ENCODE assay signal across 9 mouse cellular contexts in genomic region chr17:43518644-43519409, GRCm38 (mm10). TPM values are rescaled to one million over a fixed set of nuclear protein-coding genes. Genes with fewer than 3 reads are reported as not detected.
DNase-seq lines count a peak whose midpoint lies in the region; ATAC-seq and TF ChIP-seq lines count a peak whose summit lies in the region.
"Had no signal": no experiment of that assay in that cellular context is flagged by ENCODE, and none has a peak within 500 bp of the region (broad histone marks: within the 10 kb centered on the region; RNA-seq: fewer than 3 reads in every experiment).

No protein-coding gene starts in this region.

- TF ChIP-seq EP300 in liver, embryonic 14.5 days (IDR thresholded peaks at IDR 0.05; ENCODE audit: low read depth): no peak

- peaks cover 10% of the 10 kb centered on the region for H3K27me3 ChIP-seq in heart, embryonic 13.5 days (replicated peaks)
- H3K27me3 ChIP-seq in kidney, postnatal 0 days (ENCODE audit: insufficient read depth, low read length): no peaks in the 10 kb centered on the region
- H3K27me3 ChIP-seq in liver, embryonic 14.5 days (ENCODE audit: control insufficient read depth, insufficient read depth, low read length): no peaks in the 10 kb centered on the region
- no peaks in the 10 kb centered on the region for H3K27me3 ChIP-seq in neural tube, embryonic 11.5 days (ENCODE audit: control insufficient read depth, insufficient read depth, low read length)
- H3K27me3 ChIP-seq: embryonic facial prominence, embryonic 12.5 days had no signal

- no peak for TF ChIP-seq POLR2A in bone marrow, adult 2 months (IDR thresholded peaks at IDR 0.05; ENCODE audit: borderline replicate concordance, control insufficient read depth, low read depth, low read length)
- no peak for TF ChIP-seq POLR2A in embryonic fibroblast, embryonic 13.5 days (IDR thresholded peaks at IDR 0.05; ENCODE audit: low read depth, low read length)

- 29% methylated on average over 18 of the region's 18 CpGs for WGBS in bone marrow, adult 2 months
- 23% methylated on average over 18 of the region's 18 CpGs for WGBS in heart, embryonic 13.5 days
- 24% methylated on average over 18 of the region's 18 CpGs for WGBS in kidney, postnatal 0 days
- 26% methylated on average over 18 of the region's 18 CpGs for WGBS in liver, embryonic 14.5 days (ENCODE audit: insufficient replicate concordance)
- WGBS in neural tube, embryonic 11.5 days: 32% methylated on average over 18 of the region's 18 CpGs

- TF ChIP-seq CTCF in bone marrow, adult 2 months (IDR thresholded peaks at IDR 0.05; ENCODE audit: control insufficient read depth, insufficient read depth, low read length): peak; percentile 59
- peak; percentile 8; the same call in 1 of the 2 replicates for TF ChIP-seq CTCF in embryonic fibroblast, embryonic 13.5 days (IDR thresholded peaks at IDR 0.05; ENCODE audit: borderline replicate concordance, insufficient read depth, low read length)
- TF ChIP-seq CTCF in kidney, postnatal 0 days (IDR thresholded peaks at IDR 0.05; ENCODE audit: low read depth): peak; percentile 90
- TF ChIP-seq CTCF in liver, embryonic 14.5 days (IDR thresholded peaks at IDR 0.05; ENCODE audit: low read depth): peak; percentile 69

- H3K4me2 ChIP-seq in heart, embryonic 13.5 days: peak overlapping the region; percentile 36
- H3K4me2 ChIP-seq in kidney, postnatal 0 days (ENCODE audit: low read length): no peak overlapping the region
- no peak overlapping the region for H3K4me2 ChIP-seq in liver, embryonic 14.5 days (ENCODE audit: low read depth)
- no peak overlapping the region for H3K4me2 ChIP-seq in neural tube, embryonic 11.5 days (ENCODE audit: low read depth)
- H3K4me2 ChIP-seq: embryonic facial prominence, embryonic 12.5 days had no signal

- H3K9ac ChIP-seq in heart, embryonic 13.5 days: no peak overlapping the region
- no peak overlapping the region for H3K9ac ChIP-seq in kidney, postnatal 0 days (ENCODE audit: low read depth, low read length)
- no peak overlapping the region for H3K9ac ChIP-seq in liver, embryonic 14.5 days (replicated peaks)
- H3K9ac ChIP-seq in neural tube, embryonic 11.5 days (ENCODE audit: low read length): no peak overlapping the region
- H3K9ac ChIP-seq: embryonic facial prominence, embryonic 12.5 days had no signal

- H3K36me3 ChIP-seq in heart, embryonic 13.5 days: no peaks in the 10 kb centered on the region
- H3K36me3 ChIP-seq in kidney, postnatal 0 days (ENCODE audit: insufficient read depth, low read length): no peaks in the 10 kb centered on the region
- no peaks in the 10 kb centered on the region for H3K36me3 ChIP-seq in liver, embryonic 14.5 days (replicated peaks; ENCODE audit: control insufficient read depth, insufficient read depth, low read depth)
- H3K36me3 ChIP-seq in neural tube, embryonic 11.5 days (ENCODE audit: control insufficient read depth, insufficient read depth, low read length): no peaks in the 10 kb centered on the region
- H3K36me3 ChIP-seq: embryonic facial prominence, embryonic 12.5 days had no signal

- peaks cover 17% of the 10 kb centered on the region for H3K9me3 ChIP-seq in heart, embryonic 13.5 days
- H3K9me3 ChIP-seq in kidney, postnatal 0 days (replicated peaks; ENCODE audit: low read length): no peaks in the 10 kb centered on the region
- H3K9me3 ChIP-seq in liver, embryonic 14.5 days (ENCODE audit: control insufficient read depth, low read length): no peaks in the 10 kb centered on the region
- H3K9me3 ChIP-seq in neural tube, embryonic 11.5 days (ENCODE audit: control insufficient read depth, low read length): 0 out of 2 replicates have a peak, but pooled peaks cover 3% of the 10 kb centered on the region

- DNase-seq in B cell, adult 2 months: peak; percentile 63 to 65
- peak; percentile 96 for DNase-seq in kidney, postnatal 0 days (ENCODE audit: low spot score)
- peak; percentile 30 to 38 (median 35) for DNase-seq in liver, embryonic 14.5 days (ENCODE audit: low read depth in 3 of 3, low spot score in 3 of 3)
- peak; percentile 74 for DNase-seq in neural tube, embryonic 11.5 days (ENCODE audit: low spot score)
- DNase-seq in testis, postnatal 10 days (ENCODE audit: low spot score): peak; percentile 86

- H3K4me1 ChIP-seq in bone marrow, adult 2 months (ENCODE audit: control insufficient read depth, insufficient read depth, low read length): no peaks in the 10 kb centered on the region; the same call in 1 of the 2 replicates
- no peaks in the 10 kb centered on the region for H3K4me1 ChIP-seq in embryonic fibroblast, embryonic 13.5 days (ENCODE audit: control insufficient read depth, insufficient read depth, low read length)
- no peaks in the 10 kb centered on the region for H3K4me1 ChIP-seq in heart, embryonic 13.5 days
- H3K4me1 ChIP-seq in kidney, postnatal 0 days (replicated peaks; ENCODE audit: insufficient read depth, low read length): no peaks in the 10 kb centered on the region
- H3K4me1 ChIP-seq in liver, embryonic 14.5 days (replicated peaks; ENCODE audit: control insufficient read depth in 2 of 2, insufficient read depth in 2 of 2, low read length in 1 of 2): no peaks in the 10 kb centered on the region
- no peaks in the 10 kb centered on the region for H3K4me1 ChIP-seq in neural tube, embryonic 11.5 days (ENCODE audit: control insufficient read depth, insufficient read depth, low read length)
- H3K4me1 ChIP-seq: embryonic facial prominence, embryonic 12.5 days had no signal

- ATAC-seq in heart, embryonic 13.5 days (ENCODE audit: extremely low read depth, insufficient number of reproducible peaks, low FRiP score, low TSS enrichment): no peak
- ATAC-seq in kidney, postnatal 0 days (replicated peaks; ENCODE audit: low FRiP score, low read depth): peak; percentile 71
- no peak for ATAC-seq in liver, embryonic 14.5 days (ENCODE audit: insufficient read depth)
- peak; percentile 65; the same call in 1 of the 2 replicates for ATAC-seq in neural tube, embryonic 11.5 days (ENCODE audit: insufficient read depth, low FRiP score, low TSS enrichment)

- no peak overlapping the region for H3K27ac ChIP-seq in bone marrow, adult 2 months (ENCODE audit: control insufficient read depth, insufficient read depth, low read depth, low read length, poor library complexity)
- no peak overlapping the region for H3K27ac ChIP-seq in embryonic fibroblast, embryonic 13.5 days (ENCODE audit: insufficient read depth, low read length)
- H3K27ac ChIP-seq in heart, embryonic 13.5 days (replicated peaks): no peak overlapping the region
- H3K27ac ChIP-seq in kidney, postnatal 0 days: no peak overlapping the region
- no peak overlapping the region for H3K27ac ChIP-seq in liver, embryonic 14.5 days
- H3K27ac ChIP-seq in neural tube, embryonic 11.5 days (ENCODE audit: low read depth, low read length): no peak overlapping the region
- H3K27ac ChIP-seq: embryonic facial prominence, embryonic 12.5 days had no signal

- no peak overlapping the region for H3K4me3 ChIP-seq in bone marrow, adult 2 months (replicated peaks; ENCODE audit: control insufficient read depth, low read depth, low read length)
- no peak overlapping the region for H3K4me3 ChIP-seq in embryonic fibroblast, embryonic 13.5 days (ENCODE audit: insufficient read depth, low read length)
- no peak overlapping the region for H3K4me3 ChIP-seq in heart, embryonic 13.5 days
- H3K4me3 ChIP-seq in kidney, postnatal 0 days (replicated peaks; ENCODE audit: low read depth, low read length): no peak overlapping the region
- H3K4me3 ChIP-seq in liver, embryonic 14.5 days (ENCODE audit: insufficient read depth in 1 of 2, low read depth in 2 of 2, low read length in 2 of 2): no peak overlapping the region
- no peak overlapping the region for H3K4me3 ChIP-seq in neural tube, embryonic 11.5 days (ENCODE audit: low read depth, low read length)
- H3K4me3 ChIP-seq: embryonic facial prominence, embryonic 12.5 days had no signal

RNA-seq across cellular contexts. Expression of gene Mep1a, which starts 16.2 kb away (rescaled TPM):
- 2.7 TPM in 1 of 2 replicates, not detected in the other for polyA plus RNA-seq in bone marrow, adult 2 months (2011; ENCODE audit: insufficient read depth, insufficient read length, low replicate concordance, missing spikeins)
- not detected in 2 replicates for polyA plus RNA-seq in embryonic fibroblast, embryonic 13.5 days (2011; ENCODE audit: insufficient read length, low read depth, missing spikeins)
- not detected in 2 replicates for polyA plus RNA-seq in heart, embryonic 13.5 days (2015; fragmentation: Nextera tagmentation; extraction: Ambion mirVana)
- polyA plus RNA-seq in kidney, postnatal 0 days (2015; fragmentation: Nextera tagmentation; extraction: Ambion mirVana): 126 and 133 TPM in 2 replicates
- polyA plus RNA-seq in liver, embryonic 14.5 days (2012; rRNA removed): 0.02 and 0.03 TPM in 2 replicates
- 0.04 TPM in 1 of 2 replicates, not detected in the other for polyA plus RNA-seq in liver, embryonic 14.5 days (2014; fragmentation: Nextera tagmentation; extraction: Ambion mirVana)
- polyA plus RNA-seq in neural tube, embryonic 11.5 days (2014; fragmentation: Nextera tagmentation; extraction: Ambion mirVana): not detected in 2 replicates
- polyA plus RNA-seq: embryonic facial prominence, embryonic 12.5 days had no signal

RNA-seq across cellular contexts. Expression of gene Ankrd66, which starts 24.6 kb away (rescaled TPM):
- polyA plus RNA-seq in bone marrow, adult 2 months (2011; ENCODE audit: insufficient read depth, insufficient read length, low replicate concordance, missing spikeins): 3.9 TPM in 1 of 2 replicates, not detected in the other
- 0.38 TPM in 1 of 2 replicates, not detected in the other for polyA plus RNA-seq in embryonic fibroblast, embryonic 13.5 days (2011; ENCODE audit: insufficient read length, low read depth, missing spikeins)
- polyA plus RNA-seq in heart, embryonic 13.5 days (2015; fragmentation: Nextera tagmentation; extraction: Ambion mirVana): 0.11 TPM in 1 of 2 replicates, not detected in the other
- 0.46 and 0.54 TPM in 2 replicates for polyA plus RNA-seq in kidney, postnatal 0 days (2015; fragmentation: Nextera tagmentation; extraction: Ambion mirVana)
- polyA plus RNA-seq in liver, embryonic 14.5 days (2012; rRNA removed): 0.05 and 0.07 TPM in 2 replicates
- 0.10 TPM in 1 of 2 replicates, not detected in the other for polyA plus RNA-seq in liver, embryonic 14.5 days (2014; fragmentation: Nextera tagmentation; extraction: Ambion mirVana)
- 0.19 and 0.24 TPM in 2 replicates for polyA plus RNA-seq in neural tube, embryonic 11.5 days (2014; fragmentation: Nextera tagmentation; extraction: Ambion mirVana)
- polyA plus RNA-seq: embryonic facial prominence, embryonic 12.5 days had no signal

RNA-seq across cellular contexts. Expression of gene Pla2g7, which starts 49.1 kb away (rescaled TPM):
- 3.7 and 16.1 TPM in 2 replicates for polyA plus RNA-seq in bone marrow, adult 2 months (2011; ENCODE audit: insufficient read depth, insufficient read length, low replicate concordance, missing spikeins)
- 38.7 and 58.4 TPM in 2 replicates for polyA plus RNA-seq in embryonic fibroblast, embryonic 13.5 days (2011; ENCODE audit: insufficient read length, low read depth, missing spikeins)
- polyA plus RNA-seq in heart, embryonic 13.5 days (2015; fragmentation: Nextera tagmentation; extraction: Ambion mirVana): 12.5 and 13.2 TPM in 2 replicates
- polyA plus RNA-seq in kidney, postnatal 0 days (2015; fragmentation: Nextera tagmentation; extraction: Ambion mirVana): 80.3 and 88.8 TPM in 2 replicates
- polyA plus RNA-seq in liver, embryonic 14.5 days (2012; rRNA removed): 4.0 and 5.0 TPM in 2 replicates
- polyA plus RNA-seq in liver, embryonic 14.5 days (2014; fragmentation: Nextera tagmentation; extraction: Ambion mirVana): 9.9 and 10.7 TPM in 2 replicates
- polyA plus RNA-seq in neural tube, embryonic 11.5 days (2014; fragmentation: Nextera tagmentation; extraction: Ambion mirVana): 6.6 and 7.9 TPM in 2 replicates

Comparison
In these comparisons a context has a peak if more than half of its experiments do, and no peak if none do; other contexts are left out.
1. DNase-seq: peak in every context shown above with its lines; median percentile 96 in kidney, postnatal 0 days; 86 in testis, postnatal 10 days; 74 in neural tube, embryonic 11.5 days; 64 in B cell, adult 2 months; 35 in liver, embryonic 14.5 days.
2. CTCF ChIP-seq: peak in every context shown above with its lines; median percentile 90 in kidney, postnatal 0 days; 69 in liver, embryonic 14.5 days; 59 in bone marrow, adult 2 months; 8 in embryonic fibroblast, embryonic 13.5 days.
3. ATAC-seq: peak in kidney, postnatal 0 days (single experiment) and neural tube, embryonic 11.5 days (single experiment); none in heart, embryonic 13.5 days (single experiment) and liver, embryonic 14.5 days (single experiment).
4. RNA of gene Mep1a, which starts 16.2 kb away (polyA plus RNA-seq): 126 to 133 TPM in kidney, postnatal 0 days; 2.7 TPM in bone marrow, adult 2 months, 0.02 to 0.04 TPM in liver, embryonic 14.5 days, not detected in embryonic fibroblast, embryonic 13.5 days, not detected in heart, embryonic 13.5 days and not detected in neural tube, embryonic 11.5 days; every median in the first group is over 10 times any median in the second.